Comparison of ENCODE assay signal across 8 mouse cellular contexts in the genomic region with DNA sequence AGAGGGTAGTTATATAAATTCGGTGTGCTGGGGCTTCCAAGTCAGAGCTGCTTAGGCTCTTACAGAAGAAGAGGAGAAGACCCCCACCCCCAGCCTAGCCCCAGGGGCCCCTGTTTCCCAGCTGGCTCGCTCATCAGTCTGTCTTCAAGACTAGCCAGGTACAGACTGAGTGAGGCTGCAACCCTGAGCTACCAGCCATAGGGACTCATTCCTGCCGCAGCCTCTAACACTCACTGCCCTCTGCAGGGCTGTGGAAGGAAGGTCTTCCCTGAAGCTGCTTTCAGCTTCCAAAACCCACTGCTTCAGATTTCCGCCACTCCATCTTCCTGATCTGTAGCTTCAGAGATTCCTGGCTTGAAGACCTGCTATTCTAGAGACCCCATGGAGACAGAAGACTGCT. TPM values are rescaled to one million over a fixed set of nuclear protein-coding genes. Genes with fewer than 3 reads are reported as not detected.
DNase-seq lines count a peak whose midpoint lies in the region; ATAC-seq and TF ChIP-seq lines count a peak whose summit lies in the region.

No protein-coding gene starts in this region.

- no peak overlapping the region for H3K4me3 ChIP-seq in forebrain, embryonic 14.5 days (ENCODE audit: low read depth, low read length)
- no peak overlapping the region for H3K4me3 ChIP-seq in forebrain, embryonic 13.5 days
- no peak overlapping the region for H3K4me3 ChIP-seq in lung, postnatal 0 days (ENCODE audit: low read depth, low read length)
- no peak overlapping the region for H3K4me3 ChIP-seq in neural tube, embryonic 13.5 days

- TF ChIP-seq CTCF in lung, postnatal 0 days (IDR thresholded peaks at IDR 0.05): peak; percentile 39

- no peak overlapping the region for H3K4me2 ChIP-seq in forebrain, embryonic 14.5 days (ENCODE audit: low read length)
- no peak overlapping the region for H3K4me2 ChIP-seq in forebrain, embryonic 13.5 days
- H3K4me2 ChIP-seq in lung, postnatal 0 days (replicated peaks; ENCODE audit: low read depth, low read length): no peak overlapping the region
- no peak overlapping the region for H3K4me2 ChIP-seq in neural tube, embryonic 13.5 days

- peak; percentile 21 for DNase-seq in forebrain, embryonic 14.5 days (ENCODE audit: low spot score)
- DNase-seq in lung, postnatal 0 days (ENCODE audit: low spot score): no peak
- no peak for DNase-seq in lung, postnatal 36 days
- DNase-seq in forelimb bud, embryonic 11.5 days (ENCODE audit: low read depth, low spot score): peak; percentile 20
- no peak for DNase-seq in frontal cortex, postnatal 14 days (ENCODE audit: low spot score in 2 of 2)
- DNase-seq in adrenal gland, adult 18-20 months (ENCODE audit: low spot score in 2 of 2): no peak

- H3K36me3 ChIP-seq in forebrain, embryonic 14.5 days (ENCODE audit: control insufficient read depth, insufficient read depth, low read length): no peaks in the 10 kb centered on the region
- H3K36me3 ChIP-seq in forebrain, embryonic 13.5 days (ENCODE audit: poor library complexity, severe bottlenecking): no peaks in the 10 kb centered on the region
- H3K36me3 ChIP-seq in lung, postnatal 0 days (ENCODE audit: insufficient read depth, low read length): no peaks in the 10 kb centered on the region
- H3K36me3 ChIP-seq in neural tube, embryonic 13.5 days: no peaks in the 10 kb centered on the region

- no peaks in the 10 kb centered on the region for H3K9me3 ChIP-seq in forebrain, embryonic 14.5 days (replicated peaks; ENCODE audit: control insufficient read depth, low read length)
- no peaks in the 10 kb centered on the region for H3K9me3 ChIP-seq in forebrain, embryonic 13.5 days (replicated peaks)
- H3K9me3 ChIP-seq in lung, postnatal 0 days (ENCODE audit: low read length): no peaks in the 10 kb centered on the region
- H3K9me3 ChIP-seq in neural tube, embryonic 13.5 days: no peaks in the 10 kb centered on the region

- no peak for TF ChIP-seq EP300 in lung, postnatal 0 days (IDR thresholded peaks at IDR 0.05)

- no peak overlapping the region for H3K9ac ChIP-seq in forebrain, embryonic 14.5 days (ENCODE audit: low read length)
- H3K9ac ChIP-seq in forebrain, embryonic 13.5 days: no peak overlapping the region
- no peak overlapping the region for H3K9ac ChIP-seq in lung, postnatal 0 days (replicated peaks; ENCODE audit: low read depth)
- H3K9ac ChIP-seq in neural tube, embryonic 13.5 days: no peak overlapping the region

- no peaks in the 10 kb centered on the region for H3K27me3 ChIP-seq in forebrain, embryonic 14.5 days (replicated peaks; ENCODE audit: control insufficient read depth, insufficient read depth, low read length)
- H3K27me3 ChIP-seq in forebrain, embryonic 13.5 days: no peaks in the 10 kb centered on the region
- H3K27me3 ChIP-seq in lung, postnatal 0 days (replicated peaks; ENCODE audit: insufficient read depth, low read length): no peaks in the 10 kb centered on the region
- no peaks in the 10 kb centered on the region for H3K27me3 ChIP-seq in neural tube, embryonic 13.5 days

- H3K27ac ChIP-seq in forebrain, embryonic 14.5 days (ENCODE audit: low read depth, low read length): no peak overlapping the region
- no peak overlapping the region for H3K27ac ChIP-seq in forebrain, embryonic 13.5 days
- no peak overlapping the region for H3K27ac ChIP-seq in lung, postnatal 0 days (ENCODE audit: low read length)
- no peak overlapping the region for H3K27ac ChIP-seq in neural tube, embryonic 13.5 days (replicated peaks)

- WGBS in forebrain, embryonic 14.5 days: 20% methylated on average over 4 of the region's 4 CpGs
- 25% methylated on average over 4 of the region's 4 CpGs for WGBS in forebrain, embryonic 13.5 days
- 19% methylated on average over 4 of the region's 4 CpGs for WGBS in lung, postnatal 0 days
- WGBS in neural tube, embryonic 13.5 days: 31% methylated on average over 4 of the region's 4 CpGs

- no peak for ATAC-seq in forebrain, embryonic 14.5 days
- no peak for ATAC-seq in forebrain, embryonic 13.5 days
- no peak for ATAC-seq in lung, postnatal 0 days
- 0 out of 2 replicates have a peak, but pooled peaks have one; percentile 43 for ATAC-seq in neural tube, embryonic 13.5 days (ENCODE audit: low read depth)

- H3K4me1 ChIP-seq in forebrain, embryonic 14.5 days (ENCODE audit: control insufficient read depth, insufficient read depth, low read length): no peaks in the 10 kb centered on the region
- no peaks in the 10 kb centered on the region for H3K4me1 ChIP-seq in forebrain, embryonic 13.5 days
- H3K4me1 ChIP-seq in lung, postnatal 0 days (ENCODE audit: insufficient read depth, low read depth, low read length): no peaks in the 10 kb centered on the region
- H3K4me1 ChIP-seq in neural tube, embryonic 13.5 days (replicated peaks): 0 out of 2 replicates have a peak, but pooled peaks cover 3% of the 10 kb centered on the region

RNA-seq across cellular contexts. Expression of a gene that starts 35.5 kb away (rescaled TPM):
- polyA plus RNA-seq in forebrain, embryonic 14.5 days (2014; fragmentation: Nextera tagmentation; extraction: Ambion mirVana): 0.50 and 0.78 TPM in 2 replicates
- polyA plus RNA-seq in forebrain, embryonic 13.5 days (2015; fragmentation: Nextera tagmentation; extraction: Ambion mirVana): 0.36 and 0.37 TPM in 2 replicates
- 0.12 TPM in 1 of 2 replicates, not detected in the other for polyA plus RNA-seq in lung, postnatal 0 days (2015; fragmentation: Nextera tagmentation; extraction: Ambion mirVana)
- 0.59 and 0.92 TPM in 2 replicates for polyA plus RNA-seq in neural tube, embryonic 13.5 days (2015; fragmentation: Nextera tagmentation; extraction: Ambion mirVana)
- total RNA-seq in adrenal gland, adult 18-20 months (2021): under 1 TPM; 0.07 to 0.10 TPM

RNA-seq across cellular contexts. Expression of a gene that starts 53.4 kb away (rescaled TPM):
- not detected in 2 replicates for polyA plus RNA-seq in forebrain, embryonic 14.5 days (2014; fragmentation: Nextera tagmentation; extraction: Ambion mirVana)
- polyA plus RNA-seq in forebrain, embryonic 13.5 days (2015; fragmentation: Nextera tagmentation; extraction: Ambion mirVana): 0.18 TPM in 1 of 2 replicates, not detected in the other
- 0.10 and 0.16 TPM in 2 replicates for polyA plus RNA-seq in lung, postnatal 0 days (2015; fragmentation: Nextera tagmentation; extraction: Ambion mirVana)
- 0.18 TPM in 1 of 2 replicates, not detected in the other for polyA plus RNA-seq in neural tube, embryonic 13.5 days (2015; fragmentation: Nextera tagmentation; extraction: Ambion mirVana)
- total RNA-seq in adrenal gland, adult 18-20 months (2021): not detected

RNA-seq across cellular contexts. Expression of a gene that starts 54.1 kb away (rescaled TPM):
- polyA plus RNA-seq in forebrain, embryonic 14.5 days (2014; fragmentation: Nextera tagmentation; extraction: Ambion mirVana): 110 and 113 TPM in 2 replicates
- 67.4 and 70.9 TPM in 2 replicates for polyA plus RNA-seq in forebrain, embryonic 13.5 days (2015; fragmentation: Nextera tagmentation; extraction: Ambion mirVana)
- polyA plus RNA-seq in lung, postnatal 0 days (2015; fragmentation: Nextera tagmentation; extraction: Ambion mirVana): 28.9 and 30.5 TPM in 2 replicates
- polyA plus RNA-seq in neural tube, embryonic 13.5 days (2015; fragmentation: Nextera tagmentation; extraction: Ambion mirVana): 81.4 and 86.7 TPM in 2 replicates
- total RNA-seq in adrenal gland, adult 18-20 months (2021): 10 to 100 TPM; 51.1 to 53.2 TPM

Comparison
In these comparisons a context has a peak if more than half of its experiments do, and no peak if none do; other contexts are left out.
1. DNase-seq: peak in forebrain, embryonic 14.5 days (single experiment) and forelimb bud, embryonic 11.5 days (single experiment); none in lung, postnatal 0 days (single experiment), lung, postnatal 36 days (single experiment), frontal cortex, postnatal 14 days (0 of 2) and adrenal gland, adult 18-20 months (0 of 2).